ENCODE assay signal across 15 mouse cellular contexts in genomic region chr13:105224048-105224447, GRCm38 (mm10).
A peak's percentile ranks its signal among the peaks of the same experiment; 100 is the strongest.
DNase-seq lines count a peak whose midpoint lies in the region; ATAC-seq and TF ChIP-seq lines count a peak whose summit lies in the region.
"Had no signal": no experiment of that assay in that cellular context is flagged by ENCODE, and none has a peak within 500 bp of the region (broad histone marks: within the 10 kb centered on the region; RNA-seq: fewer than 3 reads in every experiment).

No protein-coding gene starts in this region.

- TF ChIP-seq CTCF in liver, postnatal 0 days (IDR thresholded peaks at IDR 0.05; ENCODE audit: low read depth) = no peak
- TF ChIP-seq CTCF in CH12.LX (conservative IDR thresholded peaks at IDR 0.05 in 1 of 2, IDR thresholded peaks at IDR 0.05 in 1 of 2; ENCODE audit: low read depth in 2 of 2, low read length in 2 of 2) = no peak

- DNase-seq in heart, adult 11 months = peak; percentile 86
- no peak for DNase-seq in heart, adult 8-10 months (ENCODE audit: low spot score)
- no peak for DNase-seq in liver, postnatal 0 days
- DNase-seq in liver = no peak
- no peak for DNase-seq in CH12.LX (ENCODE audit: extremely low read depth)
- DNase-seq in urinary bladder, adult 18-20 months (ENCODE audit: low spot score in 2 of 2) = no peak
- no peak for DNase-seq in cerebellum, postnatal 25 days
- DNase-seq: adrenal gland, postnatal 14 days; gastrocnemius, adult 2 months had no signal

- no peaks in the 10 kb centered on the region for H3K79me2 ChIP-seq in CH12.LX (replicated peaks; ENCODE audit: control insufficient read depth, extremely low read depth, insufficient read depth, poor library complexity, severe bottlenecking)

- H3K4me1 ChIP-seq in liver, postnatal 0 days (ENCODE audit: insufficient read depth) = no peaks in the 10 kb centered on the region
- no peaks in the 10 kb centered on the region for H3K4me1 ChIP-seq in CH12.LX (ENCODE audit: control insufficient read depth in 1 of 2, insufficient read depth in 2 of 2)
- peaks cover 6% of the 10 kb centered on the region for H3K4me1 ChIP-seq in limb, embryonic 15.5 days
- H3K4me1 ChIP-seq: forebrain, embryonic 12.5 days had no signal

- H3K4me2 ChIP-seq in liver, postnatal 0 days (ENCODE audit: low read depth, low read length) = no peak overlapping the region
- peak overlapping the region; percentile 82; the same call in 1 of the 2 replicates for H3K4me2 ChIP-seq in CH12.LX (ENCODE audit: insufficient read depth, low read depth, poor library complexity, severe bottlenecking)
- H3K4me2 ChIP-seq in limb, embryonic 15.5 days = peak overlapping the region; percentile 10; the same call in 1 of the 2 replicates
- H3K4me2 ChIP-seq: forebrain, embryonic 12.5 days; liver, embryonic 11.5 days had no signal

- H3K9me3 ChIP-seq in liver, postnatal 0 days (ENCODE audit: low read length) = no peaks in the 10 kb centered on the region
- no peaks in the 10 kb centered on the region for H3K9me3 ChIP-seq in CH12.LX (replicated peaks; ENCODE audit: low read length)
- H3K9me3 ChIP-seq in limb, embryonic 15.5 days = no peaks in the 10 kb centered on the region
- H3K9me3 ChIP-seq: forebrain, embryonic 12.5 days had no signal

- TF ChIP-seq EP300 in liver, postnatal 0 days (IDR thresholded peaks at IDR 0.05; ENCODE audit: low read depth) = no peak
- no peak for TF ChIP-seq EP300 in CH12.LX (IDR thresholded peaks at IDR 0.05; ENCODE audit: low read length)

- H3K27ac ChIP-seq in liver, postnatal 0 days (ENCODE audit: low read depth) = no peak overlapping the region
- H3K27ac ChIP-seq in CH12.LX (ENCODE audit: insufficient read depth, low read depth) = no peak overlapping the region
- no peak overlapping the region for H3K27ac ChIP-seq in limb, embryonic 15.5 days
- H3K27ac ChIP-seq: forebrain, embryonic 12.5 days; gastrocnemius, adult 2 months; left cerebral cortex, adult 2 months had no signal

- in situ Hi-C loops in CH12.LX (cut with MboI; ENCODE audit: low pct_ligation_motif_present, low pct_unique_long_range_greater_than_20kb, low sequenced_read_pairs) = loop anchor here (10.0 kb wide), 1 partner anchor 279 kb away; no protein-coding TSS in a partner anchor

- no peak for TF ChIP-seq POLR2A in CH12.LX (IDR thresholded peaks at IDR 0.05; ENCODE audit: low read depth, low read length)

- no peak overlapping the region for H3K9ac ChIP-seq in liver, postnatal 0 days (replicated peaks)
- no peak overlapping the region for H3K9ac ChIP-seq in CH12.LX (ENCODE audit: insufficient read depth, low read depth)
- H3K9ac ChIP-seq in limb, embryonic 15.5 days = no peak overlapping the region
- H3K9ac ChIP-seq: forebrain, embryonic 12.5 days had no signal

- H3K36me3 ChIP-seq in liver, postnatal 0 days (replicated peaks; ENCODE audit: insufficient read depth, low read length) = no peaks in the 10 kb centered on the region
- H3K36me3 ChIP-seq in CH12.LX (replicated peaks in 1 of 2; ENCODE audit: control insufficient read depth in 1 of 2, insufficient read depth in 1 of 2, low read length in 1 of 2) = no peaks in the 10 kb centered on the region
- H3K36me3 ChIP-seq in limb, embryonic 15.5 days = no peaks in the 10 kb centered on the region
- H3K36me3 ChIP-seq: forebrain, embryonic 12.5 days had no signal

- ATAC-seq in liver, postnatal 0 days = peak; percentile 31; the same call in 1 of the 2 replicates
- ATAC-seq in limb, embryonic 15.5 days (ENCODE audit: insufficient number of reproducible peaks, low FRiP score, low TSS enrichment, low read depth) = no peak
- ATAC-seq: inflammation-experienced regulatory T-cells, adult 6 months; lung, postnatal 0 days had no signal

- dilution Hi-C loops in CH12.LX (cut with MboI; ENCODE audit: extremely low pct_ligation_motif_present, extremely low pct_unique_long_range_greater_than_20kb, low sequenced_read_pairs) = no loop called here

- H3K4me3 ChIP-seq in liver, postnatal 0 days (ENCODE audit: low read depth, low read length) = no peak overlapping the region
- H3K4me3 ChIP-seq in CH12.LX (replicated peaks in 1 of 3; ENCODE audit: low read depth in 2 of 3, low read length in 2 of 3, poor library complexity in 1 of 3) = no peak overlapping the region
- no peak overlapping the region for H3K4me3 ChIP-seq in limb, embryonic 15.5 days
- H3K4me3 ChIP-seq: forebrain, embryonic 12.5 days; gastrocnemius, adult 2 months; left cerebral cortex, adult 2 months had no signal

- no peaks in the 10 kb centered on the region for H3K27me3 ChIP-seq in liver, postnatal 0 days (ENCODE audit: insufficient read depth, low read length)
- no peaks in the 10 kb centered on the region for H3K27me3 ChIP-seq in CH12.LX (replicated peaks)
- H3K27me3 ChIP-seq in limb, embryonic 15.5 days = no peaks in the 10 kb centered on the region
- H3K27me3 ChIP-seq: forebrain, embryonic 12.5 days had no signal

- WGBS in liver, postnatal 0 days (ENCODE audit: insufficient replicate concordance) = 45% methylated on average over 10 of the region's 10 CpGs
- WGBS in limb, embryonic 15.5 days = 47% methylated on average over 10 of the region's 10 CpGs

- no peak for TF ChIP-seq RAD21 in CH12.LX (IDR thresholded peaks at IDR 0.05; ENCODE audit: low read depth, low read length)

TF ChIP-seq in CH12.LX, 34 proteins besides CTCF, POLR2A, EP300 and RAD21:
- TF ChIP-seq MYC (IDR thresholded peaks at IDR 0.05; ENCODE audit: low read depth, low read length) (no peak), MAX (IDR thresholded peaks at IDR 0.05; ENCODE audit: low read length) (no peak), UBTF (IDR thresholded peaks at IDR 0.05; ENCODE audit: low read depth, low read length) (no peak), JUN (IDR thresholded peaks at IDR 0.05; ENCODE audit: insufficient read depth, low read depth, low read length) (no peak), ZMIZ1 (IDR thresholded peaks at IDR 0.05; ENCODE audit: low read depth, low read length) (no peak), HCFC1 (IDR thresholded peaks at IDR 0.05; ENCODE audit: low read depth, low read length) (no peak), GABPA (IDR thresholded peaks at IDR 0.05; ENCODE audit: insufficient replicate concordance, low read depth, low read length) (no peak), USF2 (conservative IDR thresholded peaks at IDR 0.05; ENCODE audit: low read depth, low read length) (no peak)
